Mouse (Mus musculus) small intestine, adult 2 months (tissue): ENCODE measurements around the gene Slc8a1.

Source experiments
- CTCF ChIP-seq: fragments of 200-500 bp; IDR thresholded peaks from 2 replicates; pipeline ENCODE4 v1.5.1; 2012; ENCODE audit warnings: low read depth, mild to moderate bottlenecking, control low read depth, inconsistent platforms, low read length, moderate library complexity, mixed read lengths; ENCODE audit not compliant: insufficient replicate concordance, insufficient read length; ENCODE audit errors: extremely low read depth
- POLR2A ChIP-seq: fragments of 200-500 bp; IDR thresholded peaks from 2 replicates; pipeline ENCODE4 v1.6.1; 2012; ENCODE audit warnings: low read depth, mild to moderate bottlenecking, control low read depth, inconsistent platforms, low read length, moderate library complexity

- TF ChIP-seq CTCF (no peak), POLR2A (no peak)
Observed at GRCm38 (mm10) chr17:81669062-81669815, 68.9 kb downstream of the Slc8a1 start.
